Mouse (Mus musculus): Measurements from ENCODE around the gene Dguok.

- no peak for TF ChIP-seq CTCF (IDR thresholded peaks at IDR 0.05; ENCODE audit: borderline replicate concordance, insufficient read depth, low read length)
- TF ChIP-seq POLR2A (IDR thresholded peaks at IDR 0.05; ENCODE audit: low read depth, low read length) = no peak
Measured at GRCm38 (mm10) chr6:83515172-83515571, 8.4 kb upstream of the Dguok start.

Measured in embryonic fibroblast, embryonic 13.5 days (primary cell).